Mouse (Mus musculus) left cerebral cortex, adult 11 months (tissue): ENCODE data around the gene Gm29776.
A peak's percentile ranks its signal among the peaks of the same experiment; 100 is the strongest.

ENCODE experiments used
- DNase-seq: peaks from one replicate; pipeline ENCODE4 v3.0.0; 2022; ENCODE audit warnings: low spot score

The Gm29776 gene

GRCm38 (mm10) chr14:54709054-54709453, 10.4 kb upstream of the Gm29776 start:
- no peak for DNase-seq

- no peak for DNase-seq
Measured at GRCm38 (mm10) chr14:54706589-54707320, 8.1 kb upstream of the Gm29776 start.

- no peak for DNase-seq
Measured at GRCm38 (mm10) chr14:54705844-54706243, 7.2 kb upstream of the Gm29776 start.

GRCm38 (mm10) chr14:54703207-54703606, 4.6 kb upstream of the Gm29776 start:
- DNase-seq, result no peak

- no peak for DNase-seq
Measured at GRCm38 (mm10) chr14:54701298-54701697, 2.7 kb upstream of the Gm29776 start.

GRCm38 (mm10) chr14:54699586-54699985, 953 bp upstream of the Gm29776 start:
- DNase-seq, result no peak

GRCm38 (mm10) chr14:54696752-54697151, 1.9 kb downstream of the Gm29776 start:
- no peak for DNase-seq

GRCm38 (mm10) chr14:54695042-54695441, 3.6 kb downstream of the Gm29776 start:
- DNase-seq, result no peak

GRCm38 (mm10) chr14:54687251-54687650, 11.4 kb downstream of the Gm29776 start:
- no peak for DNase-seq

- peak; percentile 100 for DNase-seq
Measured at GRCm38 (mm10) chr14:54686522-54687143, 12.0 kb downstream of the Gm29776 start, which contains the start of gene Acin1. TSS of gene Acin1 (minus strand) at chr14:54686931.

GRCm38 (mm10) chr14:54686063-54686521, 12.5 kb downstream of the Gm29776 start, which contains the start of gene 1700123O20Rik:
TSS of gene 1700123O20Rik (plus strand) at chr14:54686216.
- DNase-seq, result no peak

- DNase-seq, result no peak
Measured at GRCm38 (mm10) chr14:54685471-54685870, 13.2 kb downstream of the Gm29776 start.

- no peak for DNase-seq
Measured at GRCm38 (mm10) chr14:54682396-54682795, 16.2 kb downstream of the Gm29776 start.

GRCm38 (mm10) chr14:54678657-54679304, 19.9 kb downstream of the Gm29776 start:
- DNase-seq, result no peak

GRCm38 (mm10) chr14:54676290-54676689, 22.3 kb downstream of the Gm29776 start:
- DNase-seq, result no peak

- no peak for DNase-seq
Measured at GRCm38 (mm10) chr14:54674317-54674716, 24.3 kb downstream of the Gm29776 start.

- no peak for DNase-seq
Measured at GRCm38 (mm10) chr14:54669381-54669780, 29.3 kb downstream of the Gm29776 start.

- DNase-seq, result peak; percentile 55
Measured at GRCm38 (mm10) chr14:54664477-54665222, 34.0 kb downstream of the Gm29776 start.

GRCm38 (mm10) chr14:54660009-54660408, 38.6 kb downstream of the Gm29776 start:
- no peak for DNase-seq

GRCm38 (mm10) chr14:54653496-54653895, 45.1 kb downstream of the Gm29776 start:
- DNase-seq, result peak; percentile 75

GRCm38 (mm10) chr14:54652787-54653186, 45.8 kb downstream of the Gm29776 start:
- no peak for DNase-seq

GRCm38 (mm10) chr14:54651556-54651955, 47.1 kb downstream of the Gm29776 start:
- DNase-seq, result no peak
